Mouse (Mus musculus) ovary, postnatal 36 days (tissue): Measurements from ENCODE around the gene Cnot4.
"Not testable (repeated sequence)": the region's sequence is repeated elsewhere in the genome, so short reads cannot be mapped to it uniquely, and the experiment has no call there.

Experiments used
- DNase-seq: peaks from one replicate; pipeline ENCODE4 v3.0.0; 2022; ENCODE audit warnings: low spot score, mixed read lengths

Gene Cnot4

GRCm38 (mm10) chr6:35133579-35134488 lies at the start of gene Cnot4:
Gene Cnot4, minus strand, starts transcription at chr6:35133724.
- DNase-seq: peak; percentile 98

- not testable (repeated sequence) for DNase-seq
Observed at GRCm38 (mm10) chr6:35179299-35179698, 45.8 kb upstream of the Cnot4 start.

GRCm38 (mm10) chr6:35177650-35178272 lies 44.2 kb upstream of the Cnot4 start:
- peak; percentile 43 for DNase-seq

- peak; percentile 84 for DNase-seq
Observed at GRCm38 (mm10) chr6:35176979-35177649, 43.6 kb upstream of the Cnot4 start, which contains the start of gene Nup205. Gene Nup205, plus strand, starts transcription at chr6:35177421.

- DNase-seq: no peak
Observed at GRCm38 (mm10) chr6:35173181-35173580, 39.7 kb upstream of the Cnot4 start.

- not testable (repeated sequence) for DNase-seq
Observed at GRCm38 (mm10) chr6:35172028-35172427, 38.5 kb upstream of the Cnot4 start.

GRCm38 (mm10) chr6:35169250-35169649 lies 35.7 kb upstream of the Cnot4 start:
- DNase-seq: no peak

- no peak for DNase-seq
Observed at GRCm38 (mm10) chr6:35154540-35154939, 21.0 kb upstream of the Cnot4 start.

GRCm38 (mm10) chr6:35147726-35148422 lies 14.3 kb upstream of the Cnot4 start:
- DNase-seq: no peak

GRCm38 (mm10) chr6:35145569-35145968 lies 12.0 kb upstream of the Cnot4 start:
- DNase-seq: no peak

GRCm38 (mm10) chr6:35140351-35140750 lies 6.8 kb upstream of the Cnot4 start:
- DNase-seq: no peak

GRCm38 (mm10) chr6:35134844-35135243 lies 1.3 kb upstream of the Cnot4 start:
- DNase-seq: no peak

- no peak for DNase-seq
Observed at GRCm38 (mm10) chr6:35133246-35133578, 312 bp downstream of the Cnot4 start.

- no peak for DNase-seq
Observed at GRCm38 (mm10) chr6:35132806-35133205, 718 bp downstream of the Cnot4 start.

GRCm38 (mm10) chr6:35122488-35122887 lies 11.0 kb downstream of the Cnot4 start:
- no peak for DNase-seq

- DNase-seq: no peak
Observed at GRCm38 (mm10) chr6:35121925-35122324, 11.6 kb downstream of the Cnot4 start.

- no peak for DNase-seq
Observed at GRCm38 (mm10) chr6:35102457-35102856, 31.1 kb downstream of the Cnot4 start.

- no peak for DNase-seq
Observed at GRCm38 (mm10) chr6:35084927-35085326, 48.6 kb downstream of the Cnot4 start.

GRCm38 (mm10) chr6:35075148-35075547 lies 58.4 kb downstream of the Cnot4 start:
- DNase-seq: no peak

- DNase-seq: no peak
Observed at GRCm38 (mm10) chr6:35071261-35071660, 62.3 kb downstream of the Cnot4 start.

- no peak for DNase-seq
Observed at GRCm38 (mm10) chr6:35062446-35062845, 71.1 kb downstream of the Cnot4 start.

GRCm38 (mm10) chr6:35043127-35043526 lies 90.4 kb downstream of the Cnot4 start:
- no peak for DNase-seq
